Mouse (Mus musculus) ovary, postnatal 14 days (tissue): ENCODE measurements around the gene Cdk2.
A peak's percentile ranks its signal among the peaks of the same experiment; 100 is the strongest.
"Not testable (repeated sequence)": the region's sequence is repeated elsewhere in the genome, so short reads cannot be mapped to it uniquely, and the experiment has no call there.

Experiments used
- DNase-seq: peaks from one replicate; pipeline ENCODE4 v3.0.0; 2022; ENCODE audit warnings: low spot score

Cdk2 gene

GRCm38 (mm10) chr10:128704491-128705316, at the start of gene Cdk2:
Cdk2 (minus strand) TSS chr10:128705031.
- peak; percentile 90 for DNase-seq

GRCm38 (mm10) chr10:128748252-128748864, 43.5 kb upstream of the Cdk2 start:
- DNase-seq, result peak; percentile 45

GRCm38 (mm10) chr10:128747646-128748251, 42.9 kb upstream of the Cdk2 start, which contains the start of gene Pym1:
Pym1 (plus strand) TSS chr10:128747889.
- peak; percentile 65 for DNase-seq

- no peak for DNase-seq
These were observed 42.3 kb upstream of the Cdk2 start for GRCm38 (mm10) chr10:128746972-128747645.

GRCm38 (mm10) chr10:128745946-128746613, 41.2 kb upstream of the Cdk2 start:
- DNase-seq, result no peak

GRCm38 (mm10) chr10:128744680-128745601, 40.1 kb upstream of the Cdk2 start, which contains the start of gene Dgka:
Dgka (minus strand) TSS chr10:128744855.
- DNase-seq, result no peak

GRCm38 (mm10) chr10:128744211-128744610, 39.4 kb upstream of the Cdk2 start:
- no peak for DNase-seq

- DNase-seq, result peak; percentile 41
These were observed 39.0 kb upstream of the Cdk2 start for GRCm38 (mm10) chr10:128743791-128744191.

- no peak for DNase-seq
These were observed 38.4 kb upstream of the Cdk2 start for GRCm38 (mm10) chr10:128743235-128743634.

GRCm38 (mm10) chr10:128742616-128743015, 37.8 kb upstream of the Cdk2 start:
- no peak for DNase-seq

GRCm38 (mm10) chr10:128740296-128740695, 35.5 kb upstream of the Cdk2 start:
- DNase-seq, result no peak

- DNase-seq, result no peak
These were observed 32.6 kb upstream of the Cdk2 start for GRCm38 (mm10) chr10:128737435-128737834.

- no peak for DNase-seq
These were observed 27.2 kb upstream of the Cdk2 start for GRCm38 (mm10) chr10:128731992-128732391.

GRCm38 (mm10) chr10:128731002-128731433, 26.2 kb upstream of the Cdk2 start:
- peak; percentile 71 for DNase-seq

GRCm38 (mm10) chr10:128728059-128728458, 23.2 kb upstream of the Cdk2 start:
- DNase-seq, result no peak

- not testable (repeated sequence) for DNase-seq
These were observed 20.6 kb upstream of the Cdk2 start for GRCm38 (mm10) chr10:128725466-128725865.

- no peak for DNase-seq
These were observed 11.0 kb upstream of the Cdk2 start for GRCm38 (mm10) chr10:128715559-128716537.

GRCm38 (mm10) chr10:128711318-128711717, 6.5 kb upstream of the Cdk2 start:
- not testable (repeated sequence) for DNase-seq

GRCm38 (mm10) chr10:128705317-128705693, 474 bp upstream of the Cdk2 start:
- DNase-seq, result peak; percentile 15
